Mouse (Mus musculus): ENCODE data around the gene Ank3.

DNA sequence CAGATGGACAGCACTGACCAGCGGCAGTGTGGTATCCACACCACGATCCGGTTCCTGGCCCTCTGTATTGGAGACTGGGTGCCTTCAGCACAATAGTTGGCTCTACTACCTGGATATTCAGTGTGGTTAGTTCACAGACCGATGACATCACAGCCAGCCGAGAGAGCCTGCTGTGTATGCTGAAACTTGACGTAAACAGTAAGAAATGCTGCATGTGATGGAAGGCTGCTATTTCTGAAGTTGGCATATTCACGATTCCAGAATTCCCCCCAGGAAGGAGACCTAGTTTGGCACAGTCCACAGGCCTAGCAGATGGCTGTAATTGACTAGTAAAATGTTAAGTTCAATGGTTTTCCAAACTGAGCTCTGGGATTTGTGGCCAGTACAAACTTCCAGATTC is 521.2 kb downstream of the Ank3 start:
- no peak for TF ChIP-seq POLR2A (IDR thresholded peaks at IDR 0.05; ENCODE audit: low read depth, low read length)
- TF ChIP-seq CTCF (IDR thresholded peaks at IDR 0.05; ENCODE audit: extremely low read depth, insufficient read length, insufficient replicate concordance, low read depth, low read length), result no peak
